Mouse (Mus musculus): ENCODE data around the gene Gm3285. TPM values are rescaled to one million over a fixed set of nuclear protein-coding genes. Genes with fewer than 3 reads are reported as not detected.
A peak's percentile ranks its signal among the peaks of the same experiment; 100 is the strongest.

Gene Gm3285
- polyA plus RNA-seq, 1 experiment from 2014 or later: not detected

GRCm38 (mm10) chr10:77864762-77865143 is 3.0 kb downstream of the Gm3285 start:
- WGBS: 46% methylated on average over 11 of the region's 11 CpGs
- peak overlapping the region; percentile 46 for H3K4me3 ChIP-seq
- no peak for DNase-seq (ENCODE audit: low spot score)
- H3K36me3 ChIP-seq: no peaks in the 10 kb centered on the region
- no peaks in the 10 kb centered on the region for H3K27me3 ChIP-seq (ENCODE audit: low read depth, poor library complexity, severe bottlenecking)
- peaks cover 21% of the 10 kb centered on the region for H3K4me1 ChIP-seq
- H3K27ac ChIP-seq (replicated peaks): peak overlapping the region; percentile 55; the same call in 1 of the 2 replicates
- no peaks in the 10 kb centered on the region for H3K9me3 ChIP-seq (replicated peaks)

- peaks cover 19% of the 10 kb centered on the region for H3K4me1 ChIP-seq
- H3K4me3 ChIP-seq: no peak overlapping the region
- peaks cover 3% of the 10 kb centered on the region; the same call in 1 of the 2 replicates for H3K9me3 ChIP-seq (replicated peaks)
- WGBS: 50% methylated on average over 1 of the region's 1 CpGs
- no peak for DNase-seq (ENCODE audit: low spot score)
- H3K27ac ChIP-seq (replicated peaks): no peak overlapping the region
- H3K27me3 ChIP-seq (ENCODE audit: low read depth, poor library complexity, severe bottlenecking): no peaks in the 10 kb centered on the region
- H3K36me3 ChIP-seq: 0 out of 2 replicates have a peak, but pooled peaks cover 2% of the 10 kb centered on the region
These were observed 5.8 kb downstream of the Gm3285 start for GRCm38 (mm10) chr10:77867546-77867945.

- no peaks in the 10 kb centered on the region for H3K27me3 ChIP-seq (ENCODE audit: low read depth, poor library complexity, severe bottlenecking)
- H3K4me1 ChIP-seq: peaks cover 7% of the 10 kb centered on the region
- DNase-seq (ENCODE audit: low spot score): no peak
- H3K36me3 ChIP-seq: 0 out of 2 replicates have a peak, but pooled peaks cover 2% of the 10 kb centered on the region
- peaks cover 3% of the 10 kb centered on the region; the same call in 1 of the 2 replicates for H3K9me3 ChIP-seq (replicated peaks)
- H3K27ac ChIP-seq (replicated peaks): no peak overlapping the region
- H3K4me3 ChIP-seq: no peak overlapping the region
- 90% methylated on average over 7 of the region's 7 CpGs for WGBS
These were observed 7.9 kb downstream of the Gm3285 start for GRCm38 (mm10) chr10:77869651-77870050.

DNA sequence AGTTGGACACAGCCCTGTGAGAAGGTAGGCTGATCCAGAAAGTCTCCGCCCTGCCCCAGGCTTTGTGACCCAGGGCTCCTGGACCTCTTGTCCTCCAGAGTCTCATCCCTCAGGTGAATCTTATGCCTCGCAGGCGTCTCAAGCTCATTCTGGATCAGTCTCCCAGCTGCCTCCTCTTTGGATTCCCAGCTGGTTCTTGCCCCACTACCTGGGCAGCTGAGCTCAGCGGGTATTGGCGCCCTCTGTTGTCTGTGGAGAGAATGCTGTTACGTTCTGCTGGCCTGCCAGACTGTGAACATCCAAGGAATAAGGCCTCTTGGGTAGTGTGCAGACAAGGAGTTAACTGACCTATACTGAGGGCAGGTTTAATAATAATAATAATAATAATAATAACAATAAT is 17.2 kb downstream of the Gm3285 start:
- WGBS: 65% methylated on average over 6 of the region's 6 CpGs
- DNase-seq (ENCODE audit: low spot score): no peak

DNA sequence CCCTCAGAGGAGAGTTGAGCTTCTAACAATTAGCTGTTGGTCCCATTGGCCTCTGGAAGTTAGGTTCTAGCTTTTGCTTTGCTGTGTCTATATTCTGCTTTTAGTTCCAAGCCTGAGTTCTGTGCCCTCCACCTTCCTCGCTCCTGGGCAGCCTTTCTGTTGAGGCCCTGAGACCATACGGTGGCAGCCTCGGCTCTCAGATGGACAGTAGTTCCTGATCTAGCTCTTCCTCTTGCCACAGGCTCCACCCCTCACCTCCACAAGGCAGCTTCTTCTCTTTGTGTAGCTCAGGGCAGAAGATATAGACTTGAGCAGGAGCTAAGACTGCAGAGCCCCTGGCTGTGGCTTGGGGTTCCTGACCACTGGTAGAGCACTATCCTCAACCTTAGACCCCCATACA is 18.5 kb downstream of the Gm3285 start:
- whole genome bisulfite sequencing: 74% methylated on average over 3 of the region's 3 CpGs
- no peaks in the 10 kb centered on the region for H3K36me3 ChIP-seq
- no peak for DNase-seq (ENCODE audit: low spot score)
- H3K27me3 ChIP-seq (ENCODE audit: low read depth, poor library complexity, severe bottlenecking): no peaks in the 10 kb centered on the region
- H3K4me1 ChIP-seq: no peaks in the 10 kb centered on the region
- H3K27ac ChIP-seq (replicated peaks): no peak overlapping the region
- H3K9me3 ChIP-seq (replicated peaks): no peaks in the 10 kb centered on the region
- H3K4me3 ChIP-seq: no peak overlapping the region

More for the DNA sequence above, 17.2 kb downstream of the Gm3285 start:
- Histone ChIP-seq H3K36me3 (no peaks in the 10 kb centered on the region), H3K4me1 (no peaks in the 10 kb centered on the region), H3K4me3 (no peak overlapping the region), H3K27ac (replicated peaks) (no peak overlapping the region), H3K27me3 (ENCODE audit: low read depth, poor library complexity, severe bottlenecking) (no peaks in the 10 kb centered on the region), H3K9me3 (replicated peaks) (no peaks in the 10 kb centered on the region)

DNA sequence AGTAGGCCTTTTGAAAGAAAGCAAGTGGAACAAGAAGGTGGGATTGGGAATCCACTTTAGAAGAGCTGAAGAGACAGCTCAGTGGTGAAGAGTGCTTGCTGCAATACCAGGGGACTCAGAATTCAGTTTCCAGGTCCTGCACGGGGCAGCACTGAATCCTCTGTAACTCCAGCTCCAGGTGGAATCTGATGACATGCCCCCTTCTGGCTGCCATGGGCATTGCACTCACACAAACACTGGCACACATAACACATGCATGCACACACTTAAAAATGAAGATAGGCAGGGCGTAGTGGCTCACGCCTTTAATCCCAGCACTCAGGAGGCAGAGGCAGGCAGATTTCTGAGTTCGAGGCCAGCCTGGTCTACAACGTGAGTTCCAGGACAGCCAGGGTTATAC is 20.8 kb downstream of the Gm3285 start:
- Histone ChIP-seq H3K4me1 (no peaks in the 10 kb centered on the region), H3K36me3 (no peaks in the 10 kb centered on the region), H3K27me3 (ENCODE audit: low read depth, poor library complexity, severe bottlenecking) (no peaks in the 10 kb centered on the region), H3K4me3 (no peak overlapping the region), H3K9me3 (replicated peaks) (no peaks in the 10 kb centered on the region), H3K27ac (replicated peaks) (no peak overlapping the region)
- no peak for DNase-seq (ENCODE audit: low spot score)
- whole genome bisulfite sequencing: 87% methylated on average over 5 of the region's 5 CpGs

DNA sequence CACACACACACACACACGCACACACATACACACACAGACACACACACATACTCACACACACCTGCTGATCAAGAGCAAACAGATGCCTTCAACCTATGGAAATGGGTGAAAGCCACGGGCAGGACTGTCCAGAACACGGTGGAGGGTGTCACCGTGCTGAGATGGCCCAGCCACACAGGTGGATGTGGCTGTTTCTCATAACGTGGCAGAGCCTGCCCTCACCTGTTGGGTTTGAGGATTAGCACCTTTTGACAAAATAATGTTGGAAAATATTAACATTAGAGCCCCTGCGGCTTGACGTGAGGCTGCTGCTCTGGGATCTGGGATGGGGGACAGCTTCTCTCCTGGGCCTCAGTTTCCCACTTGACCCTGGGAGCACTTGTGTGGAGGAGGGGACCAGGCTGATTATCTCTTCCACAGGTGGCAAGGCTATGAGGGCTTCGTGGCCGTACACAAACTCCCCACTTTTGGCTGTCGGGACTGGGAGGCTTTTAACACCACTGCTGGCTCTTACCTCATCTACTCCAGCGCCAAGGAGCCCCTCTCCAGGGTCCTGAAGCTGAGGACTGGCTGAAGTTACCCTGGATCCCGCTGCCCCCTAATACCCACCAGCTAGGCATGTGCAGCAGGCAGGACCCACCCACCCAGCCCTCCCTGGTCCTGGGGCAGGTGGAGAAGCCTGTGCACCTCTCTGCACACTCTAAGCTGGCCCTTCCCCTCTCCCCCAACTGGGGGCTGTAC is 24.4 kb downstream of the Gm3285 start:
- no peak for DNase-seq (ENCODE audit: low spot score)
- WGBS: 58% methylated on average over 12 of the region's 12 CpGs
- Histone ChIP-seq H3K27me3 (ENCODE audit: low read depth, poor library complexity, severe bottlenecking) (no peaks in the 10 kb centered on the region), H3K27ac (replicated peaks) (no peak overlapping the region), H3K36me3 (no peaks in the 10 kb centered on the region), H3K9me3 (replicated peaks) (no peaks in the 10 kb centered on the region; the same call in 1 of the 2 replicates), H3K4me3 (no peak overlapping the region), H3K4me1 (no peaks in the 10 kb centered on the region)

- Histone ChIP-seq H3K4me1 (peaks cover 9% of the 10 kb centered on the region), H3K27ac (replicated peaks) (no peak overlapping the region), H3K36me3 (no peaks in the 10 kb centered on the region), H3K27me3 (ENCODE audit: low read depth, poor library complexity, severe bottlenecking) (no peaks in the 10 kb centered on the region), H3K4me3 (no peak overlapping the region), H3K9me3 (replicated peaks) (no peaks in the 10 kb centered on the region; the same call in 1 of the 2 replicates)
- no peak for DNase-seq (ENCODE audit: low spot score)
- 88% methylated on average over 8 of the region's 8 CpGs for WGBS
These were observed 29.3 kb downstream of the Gm3285 start for GRCm38 (mm10) chr10:77890987-77891565.

GRCm38 (mm10) chr10:77895562-77895961 is 33.8 kb downstream of the Gm3285 start:
- WGBS: 59% methylated on average over 5 of the region's 5 CpGs
- no peak for DNase-seq (ENCODE audit: low spot score)
- peaks cover 15% of the 10 kb centered on the region for H3K4me1 ChIP-seq

DNA sequence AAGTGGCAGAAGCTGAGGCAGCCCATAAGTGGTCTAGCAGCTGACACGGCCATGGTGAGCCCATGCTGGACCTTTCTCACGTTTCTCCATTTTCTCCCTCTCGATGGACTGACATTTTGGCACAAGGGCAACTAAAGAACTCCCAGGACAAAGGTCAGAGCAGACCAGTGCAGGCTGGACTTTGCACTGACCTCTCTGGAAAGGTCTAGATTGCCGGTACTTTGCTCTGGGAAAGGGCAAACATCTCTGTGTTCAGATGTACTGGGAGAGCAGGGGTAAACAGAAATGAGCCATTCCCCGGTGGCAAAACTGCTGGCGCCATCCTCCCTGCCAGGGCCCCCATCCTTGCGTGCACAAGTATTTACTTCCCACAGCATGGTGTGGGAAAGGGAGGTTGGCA is 38.4 kb downstream of the Gm3285 start:
- Histone ChIP-seq H3K36me3 (no peaks in the 10 kb centered on the region), H3K4me1 (peaks cover 38% of the 10 kb centered on the region), H3K27me3 (ENCODE audit: low read depth, poor library complexity, severe bottlenecking) (peaks cover 27% of the 10 kb centered on the region), H3K4me3 (no peak overlapping the region), H3K9me3 (replicated peaks) (no peaks in the 10 kb centered on the region), H3K27ac (replicated peaks) (no peak overlapping the region)
- WGBS: 85% methylated on average over 7 of the region's 7 CpGs
- DNase-seq (ENCODE audit: low spot score): no peak

More at GRCm38 (mm10) chr10:77895562-77895961, 33.8 kb downstream of the Gm3285 start:
- H3K4me3 ChIP-seq: no peak overlapping the region
- H3K36me3 ChIP-seq: no peaks in the 10 kb centered on the region
- peaks cover 8% of the 10 kb centered on the region for H3K27me3 ChIP-seq (ENCODE audit: low read depth, poor library complexity, severe bottlenecking)
- H3K9me3 ChIP-seq (replicated peaks): no peaks in the 10 kb centered on the region
- no peak overlapping the region for H3K27ac ChIP-seq (replicated peaks)

GRCm38 (mm10) chr10:77900903-77901818 is 39.4 kb downstream of the Gm3285 start:
- Histone ChIP-seq H3K27ac (replicated peaks) (no peak overlapping the region), H3K4me3 (peak overlapping the region; percentile 69), H3K36me3 (no peaks in the 10 kb centered on the region), H3K27me3 (ENCODE audit: low read depth, poor library complexity, severe bottlenecking) (peaks cover 27% of the 10 kb centered on the region), H3K9me3 (replicated peaks) (no peaks in the 10 kb centered on the region), H3K4me1 (peaks cover 29% of the 10 kb centered on the region)
- no peak for DNase-seq (ENCODE audit: low spot score)
- 88% methylated on average over 27 of the region's 27 CpGs for WGBS

GRCm38 (mm10) chr10:77901871-77902210 is 40.1 kb downstream of the Gm3285 start:
- no peaks in the 10 kb centered on the region for H3K36me3 ChIP-seq
- H3K27me3 ChIP-seq (ENCODE audit: low read depth, poor library complexity, severe bottlenecking): peaks cover 27% of the 10 kb centered on the region
- H3K4me3 ChIP-seq: peak overlapping the region; percentile 69
- peaks cover 24% of the 10 kb centered on the region for H3K4me1 ChIP-seq
- WGBS: 3% methylated on average over 14 of the region's 14 CpGs
- H3K9me3 ChIP-seq (replicated peaks): no peaks in the 10 kb centered on the region
- no peak for DNase-seq (ENCODE audit: low spot score)
- H3K27ac ChIP-seq (replicated peaks): peak overlapping the region; percentile 77
